Mouse (Mus musculus) megakaryocyte, embryonic 14.5 days (primary cell): ENCODE measurements around the gene Zfp654. TPM values are rescaled to one million over a fixed set of nuclear protein-coding genes. Genes with fewer than 3 reads are reported as not detected.

Experiments used
- H3K27me3 ChIP-seq: replicated peaks from 2 replicates; pipeline ENCODE3; 2012; ENCODE audit warnings: inconsistent platforms
- H3K36me3 ChIP-seq: replicated peaks from 2 replicates; pipeline ENCODE3; 2012; ENCODE audit warnings: low read length, inconsistent platforms, mixed read lengths
- H3K4me1 ChIP-seq: 2 replicates; pipeline ENCODE4 v1.6.1; 2012; ENCODE audit warnings: inconsistent platforms
- H3K4me3 ChIP-seq: replicated peaks from 2 replicates; pipeline ENCODE3; 2012; ENCODE audit warnings: moderate library complexity, mild to moderate bottlenecking, inconsistent platforms
- H3K9me3 ChIP-seq: 2 replicates; pipeline ENCODE4 v1.6.1; 2012; ENCODE audit warnings: inconsistent platforms
- FLI1 ChIP-seq: IDR thresholded peaks from 2 replicates; pipeline ENCODE4 v1.6.1; 2012; ENCODE audit warnings: low read length, inconsistent platforms, mixed read lengths
- GATA1 ChIP-seq: IDR thresholded peaks from 3 replicates; pipeline ENCODE4 v1.6.1; 2012; ENCODE audit warnings: mixed read lengths, low read length, inconsistent platforms, borderline replicate concordance
- polyA plus RNA-seq: library from polyadenylated mRNA; stranded (reverse); fragments of >175 nt; gene quantifications from 2 replicates; pipeline ENCODE4 v1.2.3, GENCODE M21; 2012; ENCODE audit warnings: low replicate concordance; ENCODE audit not compliant: insufficient read depth

The Zfp654 gene
- polyA plus RNA-seq, 1 experiment = 0.13 TPM

DNA sequence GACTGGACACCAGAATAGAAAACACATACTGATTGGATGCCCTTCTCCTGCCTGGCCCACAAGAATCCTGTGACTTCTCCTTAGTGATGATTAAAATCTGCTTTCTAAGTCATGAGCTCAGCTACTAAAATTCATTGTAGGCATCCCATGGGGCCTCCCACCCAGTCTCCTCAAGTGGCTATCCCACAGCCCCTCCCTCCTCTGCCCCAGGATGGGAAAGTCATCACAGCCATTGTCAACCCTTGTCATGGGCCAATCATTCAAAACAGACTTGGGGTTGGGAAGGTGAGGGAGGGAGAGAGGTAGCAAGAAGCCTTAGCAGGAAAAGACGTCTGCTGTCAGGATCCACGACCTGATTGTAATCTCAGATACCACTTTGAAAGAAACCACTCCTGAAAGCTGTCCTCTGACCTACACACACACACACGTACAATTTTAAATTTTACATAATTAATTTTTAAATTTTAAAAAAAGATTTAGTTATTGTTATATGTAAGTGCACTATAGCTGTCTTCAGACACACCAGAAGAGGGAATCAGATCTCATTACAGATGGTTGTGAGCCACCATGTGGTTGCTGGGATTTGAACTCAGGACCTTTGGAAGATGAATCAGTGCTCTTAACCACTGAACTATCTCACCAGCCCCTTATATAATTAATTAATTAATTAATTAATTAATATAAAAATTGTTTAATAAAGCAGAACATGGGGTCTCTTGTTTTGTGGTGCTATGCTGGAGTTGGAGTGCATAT lies 97.3 kb downstream of the Zfp654 start:
- Histone ChIP-seq H3K9me3 (peaks cover 8% of the 10 kb centered on the region; the same call in 1 of the 2 replicates), H3K4me1 (peaks cover 52% of the 10 kb centered on the region), H3K36me3 (peaks cover 9% of the 10 kb centered on the region), H3K27me3 (no peaks in the 10 kb centered on the region), H3K4me3 (no peak overlapping the region)
- no peak for TF ChIP-seq FLI1
- TF ChIP-seq GATA1 = no peak

DNA sequence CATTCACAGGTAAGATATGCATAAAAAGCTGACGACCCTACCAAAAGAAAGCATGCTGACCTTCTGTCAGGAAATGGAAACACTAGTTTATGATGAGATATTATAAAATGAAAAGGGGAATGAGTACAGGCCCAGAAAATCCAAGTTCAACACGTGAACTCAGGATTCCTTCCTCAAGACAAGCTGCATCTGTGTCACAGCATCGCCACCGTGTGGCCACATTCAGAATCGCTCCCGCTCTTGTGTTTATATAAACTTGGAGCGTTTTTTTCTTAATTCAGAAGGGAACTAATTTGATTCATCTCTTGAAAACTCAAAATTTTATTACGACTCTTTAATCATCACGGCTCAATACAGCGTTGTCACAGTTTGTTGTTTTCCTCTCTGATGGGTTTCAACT lies 103.2 kb downstream of the Zfp654 start:
- TF ChIP-seq FLI1 (no peak), GATA1 (no peak)
- Histone ChIP-seq H3K27me3 (no peaks in the 10 kb centered on the region), H3K9me3 (no peaks in the 10 kb centered on the region), H3K4me3 (no peak overlapping the region), H3K4me1 (peaks cover 7% of the 10 kb centered on the region; the same call in 1 of the 2 replicates), H3K36me3 (no peaks in the 10 kb centered on the region)

DNA sequence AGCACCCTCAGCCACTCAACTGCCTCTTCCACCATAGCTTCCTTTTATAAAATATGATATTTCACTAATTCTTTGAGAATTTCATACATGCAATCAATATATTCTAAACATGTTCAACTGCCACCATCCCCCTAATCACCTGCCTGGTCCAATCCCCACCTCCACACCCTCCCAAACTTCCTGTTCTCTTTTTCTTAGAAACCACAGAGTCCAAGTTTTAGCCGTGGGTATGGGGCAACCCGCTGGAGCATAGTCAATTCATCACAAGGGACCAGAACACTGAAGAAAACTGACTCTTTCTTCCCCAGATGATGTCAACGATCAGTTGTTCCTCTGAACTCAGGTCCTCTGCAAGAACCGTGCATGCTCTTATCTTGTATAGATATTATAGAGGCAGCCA lies 106.4 kb downstream of the Zfp654 start:
- Histone ChIP-seq H3K27me3 (no peaks in the 10 kb centered on the region), H3K36me3 (no peaks in the 10 kb centered on the region), H3K4me1 (peaks cover 3% of the 10 kb centered on the region; the same call in 1 of the 2 replicates), H3K9me3 (no peaks in the 10 kb centered on the region; the same call in 1 of the 2 replicates), H3K4me3 (no peak overlapping the region)
- TF ChIP-seq FLI1 (no peak), GATA1 (no peak)

DNA sequence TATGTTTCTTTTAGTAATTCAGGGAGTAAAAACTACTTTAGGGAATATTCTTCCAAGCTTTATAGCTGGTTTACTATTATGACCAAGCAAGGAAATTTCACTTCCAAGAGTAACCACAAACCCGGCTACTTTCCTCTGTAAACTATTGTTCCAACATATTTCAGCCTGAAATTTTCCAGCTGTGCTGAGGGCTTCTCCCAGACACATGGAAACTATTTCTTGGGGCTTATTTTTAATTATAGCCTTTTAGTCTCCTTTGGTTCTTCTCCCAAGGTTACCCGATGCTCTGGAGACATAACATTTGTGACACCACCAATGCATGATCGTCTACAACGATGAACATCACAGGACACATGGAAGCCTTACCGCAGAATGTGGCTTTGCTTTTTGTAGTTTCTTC lies 114.2 kb downstream of the Zfp654 start:
- no peak for TF ChIP-seq GATA1
- no peak for TF ChIP-seq FLI1
- Histone ChIP-seq H3K4me1 (no peaks in the 10 kb centered on the region), H3K27me3 (no peaks in the 10 kb centered on the region)

More for the DNA sequence above, 114.2 kb downstream of the Zfp654 start:
- Histone ChIP-seq H3K9me3 (peaks cover 7% of the 10 kb centered on the region), H3K36me3 (no peaks in the 10 kb centered on the region), H3K4me3 (no peak overlapping the region)

Other genes starting within 250 kb of the Zfp654 start
- not detected in 2 replicates for gene Csnka2ip, start 249.2 kb downstream of the Zfp654 start, polyA plus RNA-seq
- 8.1 and 9.1 TPM in 2 replicates for gene 4930453N24Rik, start 80.5 kb downstream of the Zfp654 start, polyA plus RNA-seq
- 11.7 and 17.5 TPM in 2 replicates for gene Cggbp1, start 344 bp upstream of the Zfp654 start, polyA plus RNA-seq